Mouse (Mus musculus) embryonic facial prominence, embryonic 10.5 days (tissue): ENCODE results near the gene Olfr324. TPM values are rescaled to one million over a fixed set of nuclear protein-coding genes. Genes with fewer than 3 reads are reported as not detected.

Source experiments
- DNase-seq: peaks from one replicate; pipeline ENCODE4 v3.0.0-alpha.2; 2017; ENCODE audit warnings: low spot score
- H3K27ac ChIP-seq: fragments of 300-500 bp; sonication (generic); replicated peaks from 2 replicates; pipeline ENCODE4 v1.5.1; 2016; ENCODE audit warnings: mild to moderate bottlenecking
- H3K27me3 ChIP-seq: fragments of 300-500 bp; sonication (generic); replicated peaks from 2 replicates; pipeline ENCODE4 v1.6.1; 2016; ENCODE audit warnings: low read depth, mild to moderate bottlenecking; ENCODE audit not compliant: poor library complexity, severe bottlenecking
- H3K36me3 ChIP-seq: fragments of 300-500 bp; sonication (generic); replicated peaks from 2 replicates; pipeline ENCODE4 v1.6.1; 2016; ENCODE audit warnings: mild to moderate bottlenecking, moderate library complexity
- H3K4me1 ChIP-seq: fragments of 300-500 bp; sonication (generic); 2 replicates; pipeline ENCODE4 v1.6.1; 2016
- H3K4me3 ChIP-seq: fragments of 300-500 bp; sonication (generic); 2 replicates; pipeline ENCODE4 v1.5.1; 2016; ENCODE audit warnings: mild to moderate bottlenecking, moderate library complexity
- H3K9me3 ChIP-seq: fragments of 300-500 bp; sonication (generic); 2 replicates; pipeline ENCODE4 v1.6.1; 2016; ENCODE audit warnings: mild to moderate bottlenecking
- WGBS: fragments of 180-500 bp; shearing (Covaris S2); methylation state at CpG from one replicate; pipeline ENCODE4 v1.1.7; 2016; 5-methylcytosine and 5-hydroxymethylcytosine counted together
- polyA plus RNA-seq: library from polyadenylated mRNA; unstranded; fragments of >200 nt; fragmentation: Nextera tagmentation; extraction: Ambion mirVana; gene quantifications from 2 replicates; pipeline ENCODE4 v1.2.1, GENCODE M21; 2016

The Olfr324 gene
- not detected in 2 replicates for polyA plus RNA-seq

GRCm38 (mm10) chr11:58594814-58595213, at the start of gene Olfr324:
Gene Olfr324, plus strand, starts transcription at chr11:58595114.
- 84% methylated on average over 6 of the region's 6 CpGs for WGBS

GRCm38 (mm10) chr11:58546322-58546721, 48.6 kb upstream of the Olfr324 start, which contains the start of gene Olfr329-ps:
Gene Olfr329-ps, minus strand, starts transcription at chr11:58546422.
- DNase-seq: no peak
- Histone ChIP-seq H3K4me3 (no peak within 1 kb of the TSS), H3K4me1 (no peaks in the 10 kb centered on the region), H3K36me3 (no peaks in the 10 kb centered on the region), H3K27ac (no peak within 1 kb of the TSS), H3K27me3 (no peaks in the 10 kb centered on the region), H3K9me3 (no peaks in the 10 kb centered on the region)
- 84% methylated on average over 5 of the region's 5 CpGs for WGBS

More at GRCm38 (mm10) chr11:58594814-58595213, at the start of gene Olfr324:
- H3K4me1 ChIP-seq: no peaks in the 10 kb centered on the region
- no peaks in the 10 kb centered on the region for H3K27me3 ChIP-seq
- H3K36me3 ChIP-seq: no peaks in the 10 kb centered on the region
- DNase-seq: no peak
- no peak within 1 kb of the TSS for H3K4me3 ChIP-seq
- no peak within 1 kb of the TSS for H3K27ac ChIP-seq
- no peaks in the 10 kb centered on the region for H3K9me3 ChIP-seq

- no peaks in the 10 kb centered on the region for H3K27me3 ChIP-seq
- H3K4me3 ChIP-seq: no peak within 1 kb of the TSS
- H3K4me1 ChIP-seq: no peaks in the 10 kb centered on the region
- no peak for DNase-seq
- 93% methylated on average over 1 of the region's 1 CpGs for WGBS
- no peak within 1 kb of the TSS for H3K27ac ChIP-seq
- no peaks in the 10 kb centered on the region for H3K36me3 ChIP-seq
- H3K9me3 ChIP-seq: no peaks in the 10 kb centered on the region
Measured at GRCm38 (mm10) chr11:58555536-58555935, 39.4 kb upstream of the Olfr324 start, which contains the start of gene Olfr328. Gene Olfr328, minus strand, starts transcription at chr11:58555636.

GRCm38 (mm10) chr11:58570405-58570804, 24.5 kb upstream of the Olfr324 start, which contains the start of gene Olfr224:
Gene Olfr224, minus strand, starts transcription at chr11:58570553.
- no peaks in the 10 kb centered on the region for H3K9me3 ChIP-seq
- no peak within 1 kb of the TSS for H3K27ac ChIP-seq
- no peak for DNase-seq
- no peak within 1 kb of the TSS for H3K4me3 ChIP-seq
- H3K36me3 ChIP-seq: no peaks in the 10 kb centered on the region
- 82% methylated on average over 5 of the region's 5 CpGs for WGBS
- H3K27me3 ChIP-seq: no peaks in the 10 kb centered on the region
- H3K4me1 ChIP-seq: no peaks in the 10 kb centered on the region

- 77% methylated on average over 1 of the region's 1 CpGs for WGBS
- no peak for DNase-seq
Measured at GRCm38 (mm10) chr11:58577430-58577829, 17.5 kb upstream of the Olfr324 start, which contains the start of gene Olfr325. Gene Olfr325, plus strand, starts transcription at chr11:58577730.

GRCm38 (mm10) chr11:58578636-58579035, 16.3 kb upstream of the Olfr324 start:
- Histone ChIP-seq H3K27me3 (no peaks in the 10 kb centered on the region), H3K36me3 (no peaks in the 10 kb centered on the region), H3K9me3 (no peaks in the 10 kb centered on the region), H3K4me3 (no peak overlapping the region), H3K27ac (no peak overlapping the region), H3K4me1 (no peaks in the 10 kb centered on the region)
- DNase-seq: no peak
- 85% methylated on average over 8 of the region's 8 CpGs for WGBS

More at GRCm38 (mm10) chr11:58577430-58577829, 17.5 kb upstream of the Olfr324 start, which contains the start of gene Olfr325:
- H3K4me3 ChIP-seq: no peak within 1 kb of the TSS
- no peaks in the 10 kb centered on the region for H3K9me3 ChIP-seq
- H3K36me3 ChIP-seq: no peaks in the 10 kb centered on the region
- H3K4me1 ChIP-seq: no peaks in the 10 kb centered on the region
- H3K27ac ChIP-seq: no peak within 1 kb of the TSS
- no peaks in the 10 kb centered on the region for H3K27me3 ChIP-seq

GRCm38 (mm10) chr11:58587898-58588348, 7.0 kb upstream of the Olfr324 start:
- Histone ChIP-seq H3K4me3 (no peak overlapping the region), H3K9me3 (no peaks in the 10 kb centered on the region), H3K27ac (0 out of 2 replicates have a peak overlapping the region, but pooled peaks have one; percentile 19), H3K36me3 (no peaks in the 10 kb centered on the region), H3K27me3 (no peaks in the 10 kb centered on the region), H3K4me1 (no peaks in the 10 kb centered on the region)
- DNase-seq: peak; percentile 34
- 68% methylated on average over 7 of the region's 7 CpGs for WGBS

GRCm38 (mm10) chr11:58588620-58589250, 6.2 kb upstream of the Olfr324 start:
- no peaks in the 10 kb centered on the region for H3K9me3 ChIP-seq
- no peak for DNase-seq
- H3K36me3 ChIP-seq: no peaks in the 10 kb centered on the region
- no peaks in the 10 kb centered on the region for H3K4me1 ChIP-seq
- no peaks in the 10 kb centered on the region for H3K27me3 ChIP-seq
- no peak overlapping the region for H3K27ac ChIP-seq
- no peak overlapping the region for H3K4me3 ChIP-seq
- 67% methylated on average over 3 of the region's 3 CpGs for WGBS

GRCm38 (mm10) chr11:58597837-58598236, 2.9 kb downstream of the Olfr324 start:
- no peak overlapping the region for H3K27ac ChIP-seq
- no peaks in the 10 kb centered on the region for H3K9me3 ChIP-seq
- no peaks in the 10 kb centered on the region for H3K4me1 ChIP-seq
- H3K4me3 ChIP-seq: no peak overlapping the region
- H3K36me3 ChIP-seq: no peaks in the 10 kb centered on the region
- 85% methylated on average over 13 of the region's 13 CpGs for WGBS
- H3K27me3 ChIP-seq: no peaks in the 10 kb centered on the region
- DNase-seq: no peak

- Histone ChIP-seq H3K27ac (no peak overlapping the region), H3K4me3 (no peak overlapping the region), H3K36me3 (no peaks in the 10 kb centered on the region), H3K27me3 (no peaks in the 10 kb centered on the region), H3K9me3 (no peaks in the 10 kb centered on the region), H3K4me1 (no peaks in the 10 kb centered on the region)
- no peak for DNase-seq
Measured at GRCm38 (mm10) chr11:58602062-58602461, 7.1 kb downstream of the Olfr324 start.

- DNase-seq: no peak
- Histone ChIP-seq H3K36me3 (no peaks in the 10 kb centered on the region), H3K4me1 (no peaks in the 10 kb centered on the region), H3K4me3 (no peak overlapping the region), H3K9me3 (no peaks in the 10 kb centered on the region), H3K27me3 (no peaks in the 10 kb centered on the region), H3K27ac (no peak overlapping the region)
- WGBS: 80% methylated on average over 6 of the region's 6 CpGs
Measured at GRCm38 (mm10) chr11:58602800-58603560, 8.1 kb downstream of the Olfr324 start.

- H3K27me3 ChIP-seq: no peaks in the 10 kb centered on the region
- no peak for DNase-seq
- H3K27ac ChIP-seq: no peak overlapping the region
- H3K9me3 ChIP-seq: no peaks in the 10 kb centered on the region
- no peaks in the 10 kb centered on the region for H3K36me3 ChIP-seq
- WGBS: 76% methylated on average over 2 of the region's 2 CpGs
- no peak overlapping the region for H3K4me3 ChIP-seq
- H3K4me1 ChIP-seq: 0 out of 2 replicates have a peak, but pooled peaks cover 5% of the 10 kb centered on the region
Measured at GRCm38 (mm10) chr11:58604688-58605087, 9.8 kb downstream of the Olfr324 start.
